Mouse (Mus musculus): ENCODE measurements around the gene Maml2.

The Maml2 gene

DNA sequence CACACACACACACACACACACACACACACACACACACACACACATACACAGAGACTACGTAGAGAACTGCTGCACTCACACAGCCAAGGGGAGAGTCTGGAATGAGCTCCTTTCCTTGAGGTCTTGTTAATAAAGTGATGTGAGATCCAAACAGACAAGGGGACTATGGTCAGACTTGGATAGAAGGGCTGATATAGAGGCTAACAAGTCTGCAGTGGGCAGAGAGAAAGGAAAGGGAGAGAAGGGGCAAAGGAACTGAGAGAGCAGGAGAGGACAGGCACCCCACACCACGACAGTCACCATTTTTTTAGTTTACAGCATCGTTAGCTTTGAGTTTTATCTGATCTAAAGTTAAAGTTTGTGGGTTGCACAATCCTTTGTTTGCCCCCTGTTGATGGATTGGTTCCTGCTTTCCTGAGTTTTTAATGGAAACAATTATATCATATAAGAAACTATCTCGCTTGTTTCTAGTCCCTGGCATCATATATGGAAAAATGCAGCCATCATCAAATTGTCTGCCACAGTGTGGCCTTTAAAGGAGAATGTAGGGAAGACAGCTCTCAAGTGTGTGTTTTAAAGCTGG, 149.0 kb downstream of the Maml2 start, which contains the start of gene Gm17571:
Gm17571 (minus strand) TSS at position 51 of the 583 bp plus-strand sequence.
- no peak for DNase-seq (ENCODE audit: low spot score)

DNA sequence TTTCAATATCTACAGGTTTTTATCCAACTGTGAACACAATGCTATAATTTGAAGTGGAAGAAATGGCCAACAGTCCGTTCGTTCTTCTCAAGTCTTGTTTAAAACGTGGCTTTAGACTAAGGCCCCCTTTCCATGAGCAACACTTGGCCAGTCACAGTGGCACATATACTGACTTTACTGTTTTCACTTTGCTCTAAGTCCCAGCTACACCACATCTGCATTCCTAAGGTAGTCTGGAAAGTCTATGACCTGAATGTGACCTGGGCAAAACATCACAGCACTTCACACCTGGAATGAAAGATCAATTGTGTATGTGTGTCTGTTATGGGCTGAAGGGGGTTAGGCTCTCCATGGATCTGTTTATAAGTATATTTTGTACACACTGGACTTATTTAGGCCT, 151.0 kb downstream of the Maml2 start:
- no peak for DNase-seq (ENCODE audit: low spot score)

DNA sequence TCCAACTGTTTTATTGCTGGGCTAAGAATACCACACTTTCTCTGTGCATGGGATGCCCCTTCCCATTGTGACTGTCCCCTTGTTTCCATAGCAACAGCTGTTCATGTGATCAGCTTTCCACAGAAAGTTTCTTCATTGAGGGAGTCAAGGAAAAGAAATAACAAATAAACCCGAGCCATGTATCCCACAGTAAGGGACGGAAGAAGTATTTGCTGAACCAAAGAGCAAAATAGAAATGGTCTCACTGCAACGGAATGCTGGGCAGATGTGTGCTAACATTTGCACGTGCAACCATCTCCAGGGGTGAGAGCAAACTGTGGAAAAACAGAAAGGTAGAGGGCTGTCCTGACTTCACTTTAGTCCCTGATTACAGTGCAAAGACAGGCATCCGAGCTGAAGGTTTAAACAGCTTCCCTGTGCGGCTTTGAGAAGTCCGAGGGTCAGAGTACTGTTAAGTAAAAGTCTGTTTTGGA, 156.9 kb downstream of the Maml2 start:
- DNase-seq (ENCODE audit: low spot score): peak; percentile 24

DNA sequence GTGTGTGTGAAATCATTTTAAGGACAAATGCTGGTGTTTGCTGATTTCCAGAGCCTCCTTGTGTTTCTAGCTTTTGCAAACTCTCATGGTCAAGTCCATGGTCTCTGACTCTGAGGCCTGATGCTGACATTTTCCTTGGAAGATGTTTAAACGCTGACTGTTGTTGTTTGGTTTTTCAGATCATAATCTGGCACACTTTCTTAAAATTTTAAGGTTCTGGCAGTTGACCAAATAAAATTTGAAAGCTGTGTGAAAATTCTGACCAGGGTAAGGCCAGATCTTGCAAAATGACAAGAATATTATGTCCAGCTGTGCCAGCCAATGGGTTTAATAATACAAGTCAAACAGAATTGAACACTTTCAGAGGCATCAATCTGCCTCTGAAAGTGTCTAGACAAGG, 157.5 kb downstream of the Maml2 start:
- no peak for DNase-seq (ENCODE audit: low spot score)

DNA sequence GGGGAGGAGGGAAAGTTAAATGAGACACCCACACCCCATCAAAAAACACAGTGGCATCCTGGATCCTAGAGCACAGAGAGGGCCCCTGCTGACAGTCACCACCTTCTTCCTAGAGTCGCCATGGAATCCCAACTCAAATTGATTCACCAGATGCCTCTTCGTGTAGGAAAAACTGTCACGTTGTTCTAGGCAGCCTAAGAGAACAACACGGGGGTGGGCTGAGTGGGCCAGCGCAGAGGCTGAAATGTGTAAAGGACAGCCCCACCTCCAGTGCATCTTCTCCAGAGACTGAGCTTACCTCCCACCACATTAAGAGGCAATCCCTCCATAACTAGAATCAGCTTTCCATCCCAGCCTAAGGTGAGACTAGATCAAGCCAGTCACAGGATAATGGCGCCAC, 160.0 kb downstream of the Maml2 start:
- no peak for DNase-seq (ENCODE audit: low spot score)

DNA sequence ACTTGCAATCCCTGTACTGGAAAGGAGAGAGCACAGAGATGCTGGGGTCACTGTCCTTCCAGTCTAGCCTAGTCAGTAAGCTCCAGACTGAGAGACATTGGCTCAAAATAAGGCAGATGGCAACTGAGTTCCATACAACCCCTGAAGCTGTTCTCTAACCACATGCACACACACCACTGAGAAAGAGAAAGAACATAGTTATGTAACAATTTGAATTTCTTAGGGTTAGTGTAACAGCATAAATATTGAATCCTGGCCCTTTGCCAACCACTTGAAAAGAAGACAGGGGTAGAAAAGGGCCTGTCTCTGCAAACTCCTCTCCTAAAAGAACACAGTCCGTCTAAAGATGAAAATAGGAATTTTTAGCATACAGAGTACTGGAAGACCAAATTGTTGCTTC, 161.6 kb downstream of the Maml2 start:
- no peak for DNase-seq (ENCODE audit: low spot score)

DNA sequence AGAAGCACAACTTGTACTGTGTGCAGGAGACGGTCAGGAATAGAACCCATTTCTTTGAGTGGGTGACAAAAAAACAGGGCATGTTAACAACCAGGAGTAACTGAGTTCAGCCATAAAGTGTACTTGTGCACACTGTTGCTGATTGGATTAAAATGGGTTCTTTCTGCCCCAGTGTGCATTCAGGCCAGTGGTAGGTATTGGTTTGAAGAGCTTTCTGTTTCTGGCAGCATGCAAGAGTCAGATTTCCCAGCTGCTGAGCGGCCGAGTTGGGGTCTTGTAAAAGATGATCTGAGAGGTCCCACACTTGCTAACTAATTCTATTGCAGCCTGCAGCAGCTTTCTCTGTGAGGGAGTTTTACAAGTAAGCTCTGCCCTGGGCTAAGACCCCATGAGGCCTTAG, 162.3 kb downstream of the Maml2 start:
- no peak for DNase-seq (ENCODE audit: low spot score)

DNA sequence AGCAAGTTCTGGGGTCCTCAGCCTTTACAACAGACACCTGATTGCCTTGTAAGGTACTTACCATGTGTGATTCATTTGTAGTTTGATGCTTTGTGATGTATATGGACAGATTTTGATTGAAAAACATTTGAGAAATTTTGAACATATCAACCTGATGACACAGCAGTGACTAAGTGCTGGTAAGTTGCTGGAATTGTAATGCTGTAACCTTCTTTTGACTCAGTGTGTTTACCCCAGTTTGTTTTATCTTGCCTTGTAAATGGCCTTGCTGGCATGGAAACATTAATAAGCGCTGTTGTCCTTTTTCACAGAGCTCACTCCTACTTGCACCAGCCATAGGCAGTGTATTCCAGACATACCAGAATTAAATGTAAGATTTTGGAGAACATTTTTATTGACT, 163.2 kb downstream of the Maml2 start:
- no peak for DNase-seq (ENCODE audit: low spot score)

DNA sequence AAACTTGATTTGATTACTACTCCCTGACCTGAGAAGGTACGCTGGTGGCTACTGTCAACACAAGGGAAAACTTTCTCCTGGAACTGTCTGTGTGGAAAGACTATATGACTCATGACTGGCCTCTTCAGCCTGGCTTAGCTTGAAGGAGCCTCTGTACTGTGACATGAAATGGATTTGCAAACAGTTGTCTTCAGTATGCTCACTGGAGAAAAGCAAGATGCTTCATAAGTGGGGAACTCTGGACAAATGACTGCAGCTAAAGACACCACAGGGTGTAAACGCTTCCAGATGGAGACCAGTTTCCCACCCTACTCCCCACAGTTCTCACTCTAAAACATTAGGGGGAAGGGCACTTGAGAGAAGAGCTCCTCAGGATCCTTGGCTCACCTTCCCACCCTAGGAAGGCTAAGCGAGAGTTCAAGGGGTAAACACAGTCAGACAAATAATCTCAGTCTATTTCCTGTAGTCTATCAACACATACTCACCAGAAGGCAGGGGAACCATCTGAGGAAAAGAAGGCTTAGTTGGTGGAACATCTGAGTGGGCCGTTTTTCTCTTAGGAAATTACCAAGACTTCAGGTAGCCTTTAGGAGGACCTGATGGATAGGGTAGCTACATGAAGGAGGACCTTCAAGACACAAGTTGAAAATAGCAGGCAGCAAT, 167.7 kb downstream of the Maml2 start:
- DNase-seq (ENCODE audit: low spot score): no peak

DNA sequence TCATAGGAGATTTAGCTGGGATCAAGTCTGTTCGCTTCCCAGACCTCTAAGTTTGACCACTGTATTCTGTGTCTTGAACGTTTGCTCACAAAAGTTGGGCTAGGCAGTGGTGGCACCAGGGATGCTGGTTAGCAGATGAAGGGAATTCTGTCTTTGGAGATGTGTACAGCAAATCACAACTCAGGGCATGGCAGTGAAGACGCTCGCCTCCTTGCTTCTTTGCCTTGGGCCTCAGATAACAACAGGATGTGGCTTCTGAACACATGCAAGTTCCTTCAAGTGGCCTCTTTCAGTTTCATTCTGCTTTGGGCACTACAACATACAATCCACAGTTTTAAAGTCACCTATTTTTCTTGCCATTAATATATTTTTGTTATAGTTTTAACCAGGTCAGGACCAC, 168.6 kb downstream of the Maml2 start:
- DNase-seq (ENCODE audit: low spot score): no peak

DNA sequence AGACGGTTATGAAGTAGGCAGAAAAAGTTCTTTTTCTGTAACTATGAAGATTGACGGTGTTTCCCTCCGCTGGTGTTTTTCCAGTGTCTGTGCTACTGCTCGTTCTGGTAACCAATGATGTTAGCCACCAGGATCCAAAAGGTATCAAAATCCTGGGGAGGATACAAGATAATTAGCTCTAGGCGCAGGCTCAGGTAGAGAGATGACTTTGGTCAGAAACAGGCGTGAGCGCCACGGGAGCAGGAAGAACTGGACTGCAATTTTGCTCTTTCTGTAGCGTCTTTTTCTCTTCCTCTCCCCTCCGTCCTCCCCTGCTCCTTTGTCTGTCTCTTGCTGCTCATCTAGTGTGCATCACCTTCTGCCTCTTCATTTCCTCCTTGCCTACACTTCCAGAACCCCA, 169.1 kb downstream of the Maml2 start:
- no peak for DNase-seq (ENCODE audit: low spot score)

DNA sequence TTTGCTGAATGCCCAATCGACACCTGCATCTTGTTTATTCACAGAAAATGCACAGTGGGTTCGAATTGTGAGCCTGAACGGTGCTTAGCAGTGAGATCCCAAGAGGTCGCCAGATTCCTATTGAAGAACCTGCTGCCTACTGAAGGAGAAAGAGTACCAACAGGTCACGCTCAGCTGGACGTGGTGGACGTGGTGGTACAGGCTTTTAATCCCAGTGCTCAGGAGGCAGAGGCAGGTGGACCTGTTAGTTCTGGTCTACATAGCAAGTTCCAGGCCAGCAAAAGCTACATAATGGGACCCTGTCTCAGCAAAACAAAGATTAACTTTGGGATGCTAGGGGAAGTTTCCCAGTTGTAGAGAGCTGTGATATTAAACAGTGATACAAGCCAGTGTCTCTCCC, 170.0 kb downstream of the Maml2 start:
- DNase-seq (ENCODE audit: low spot score): no peak

DNA sequence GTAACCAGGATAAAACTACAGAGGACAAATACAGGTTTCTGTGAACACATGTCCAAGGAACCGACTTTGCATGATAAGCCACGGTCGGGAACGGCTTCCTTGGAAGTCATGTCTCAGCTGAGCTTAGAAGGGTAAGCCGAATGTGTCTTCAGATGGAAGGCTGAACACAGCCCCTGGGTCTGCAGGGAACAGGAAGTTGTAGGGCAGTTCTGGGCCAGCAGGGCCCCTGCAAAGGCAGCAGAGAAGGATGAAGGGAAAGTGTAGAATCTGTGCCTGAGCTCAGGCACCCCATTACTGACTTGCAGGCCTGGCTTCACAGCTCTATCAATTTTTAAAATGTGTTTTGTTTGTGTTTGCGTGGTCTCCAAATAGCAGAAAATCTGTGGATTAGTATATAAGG, 171.0 kb downstream of the Maml2 start:
- no peak for DNase-seq (ENCODE audit: low spot score)

DNA sequence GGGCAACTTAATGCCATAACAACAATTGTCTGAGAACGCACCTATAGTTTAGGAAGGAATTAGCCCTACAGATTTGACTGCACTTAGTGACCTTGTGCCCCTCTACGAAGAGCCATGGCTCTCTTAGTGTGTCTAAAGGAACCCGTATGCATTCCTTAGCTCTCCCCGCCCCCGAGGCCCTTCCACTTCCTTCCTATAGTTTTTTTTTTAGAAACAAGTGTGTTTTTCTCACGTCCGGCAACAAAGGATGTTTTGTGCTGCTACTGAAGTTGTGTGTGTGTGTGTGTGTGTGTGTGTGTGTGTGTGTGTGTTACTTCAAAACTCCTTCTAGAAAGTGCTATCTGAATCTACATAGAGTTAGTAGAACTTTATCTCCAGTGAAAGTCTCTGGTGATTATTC, 172.3 kb downstream of the Maml2 start:
- no peak for DNase-seq (ENCODE audit: low spot score)

DNA sequence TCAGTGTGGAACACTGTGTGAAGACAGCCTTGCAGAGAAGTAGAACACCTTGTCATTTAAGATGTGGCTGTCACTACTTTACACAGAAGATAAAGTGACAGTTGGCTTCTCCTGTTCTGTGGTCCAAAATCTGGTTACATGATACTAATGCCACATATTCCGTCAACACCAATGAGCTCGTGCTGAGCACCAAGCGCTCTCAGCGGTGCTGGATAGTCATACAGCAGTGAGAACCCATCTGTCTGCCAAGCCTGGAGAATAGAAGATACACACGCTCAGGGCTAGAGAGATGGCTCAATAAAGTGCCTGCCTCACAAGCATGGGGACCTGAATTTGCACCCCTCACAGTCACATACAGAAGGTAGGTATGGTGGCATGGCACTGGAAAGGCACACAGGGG, 177.2 kb downstream of the Maml2 start:
- DNase-seq (ENCODE audit: low spot score): no peak

DNA sequence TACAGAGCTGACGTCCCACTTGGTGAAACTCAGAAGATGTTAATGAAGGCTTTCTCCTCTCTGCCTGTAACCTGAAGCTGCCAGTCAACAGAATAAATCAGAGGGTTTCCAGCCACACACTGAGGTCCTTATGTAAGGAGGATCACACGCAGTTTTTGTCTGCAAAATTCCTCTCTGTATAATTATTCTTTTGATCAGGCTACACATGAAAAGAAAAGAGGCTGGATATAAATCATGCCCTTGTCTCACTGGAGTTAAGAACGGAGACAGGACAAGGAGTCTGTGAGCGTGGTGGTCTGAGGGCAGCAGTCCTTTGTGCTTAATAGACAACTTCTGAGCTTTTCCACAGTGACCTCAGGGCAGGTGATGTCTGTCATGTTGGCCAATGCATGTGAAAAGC, 181.5 kb downstream of the Maml2 start:
- DNase-seq (ENCODE audit: low spot score): no peak

DNA sequence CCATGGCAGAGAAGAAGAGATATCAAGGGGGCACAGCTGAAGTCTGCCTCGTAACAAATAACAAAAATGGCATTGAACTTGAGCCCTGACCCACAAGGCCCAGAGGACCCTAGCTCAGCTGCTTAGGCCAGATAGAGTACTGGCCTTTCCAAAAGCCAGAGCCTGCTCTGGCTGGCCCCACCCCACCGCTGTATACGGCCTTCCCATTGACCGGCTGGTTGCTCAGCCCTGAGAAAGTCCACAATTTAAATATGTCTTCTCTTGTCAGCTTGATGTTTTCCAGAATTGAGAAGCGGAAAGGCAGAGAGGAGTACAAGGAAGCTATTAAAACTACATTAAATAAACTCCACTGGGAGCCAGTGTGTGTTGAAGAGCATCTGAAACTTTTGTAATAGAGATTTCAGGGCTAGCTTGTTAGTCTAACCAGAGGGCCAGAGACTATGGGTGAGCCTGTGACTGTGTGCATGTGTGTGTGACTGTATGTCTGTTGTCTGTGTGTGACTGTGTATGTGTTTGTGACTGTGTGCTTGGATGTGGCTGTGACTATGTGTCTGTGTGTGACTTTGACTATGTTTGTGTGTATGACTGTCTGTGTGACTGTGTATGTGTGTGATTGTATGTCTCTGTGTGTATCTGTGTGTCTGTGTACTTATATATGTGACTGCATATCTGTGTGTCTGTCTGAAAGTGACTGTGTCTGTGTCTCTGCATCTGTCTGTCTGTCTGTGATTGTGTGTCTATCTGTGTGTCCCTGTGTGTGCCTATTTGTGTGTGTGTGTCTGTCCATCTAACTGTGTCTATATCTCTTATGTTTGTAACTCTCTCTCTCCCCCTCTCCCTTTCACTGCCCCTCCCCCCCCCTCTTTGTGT, 185.7 kb downstream of the Maml2 start:
- DNase-seq (ENCODE audit: low spot score): peak; percentile 40

DNA sequence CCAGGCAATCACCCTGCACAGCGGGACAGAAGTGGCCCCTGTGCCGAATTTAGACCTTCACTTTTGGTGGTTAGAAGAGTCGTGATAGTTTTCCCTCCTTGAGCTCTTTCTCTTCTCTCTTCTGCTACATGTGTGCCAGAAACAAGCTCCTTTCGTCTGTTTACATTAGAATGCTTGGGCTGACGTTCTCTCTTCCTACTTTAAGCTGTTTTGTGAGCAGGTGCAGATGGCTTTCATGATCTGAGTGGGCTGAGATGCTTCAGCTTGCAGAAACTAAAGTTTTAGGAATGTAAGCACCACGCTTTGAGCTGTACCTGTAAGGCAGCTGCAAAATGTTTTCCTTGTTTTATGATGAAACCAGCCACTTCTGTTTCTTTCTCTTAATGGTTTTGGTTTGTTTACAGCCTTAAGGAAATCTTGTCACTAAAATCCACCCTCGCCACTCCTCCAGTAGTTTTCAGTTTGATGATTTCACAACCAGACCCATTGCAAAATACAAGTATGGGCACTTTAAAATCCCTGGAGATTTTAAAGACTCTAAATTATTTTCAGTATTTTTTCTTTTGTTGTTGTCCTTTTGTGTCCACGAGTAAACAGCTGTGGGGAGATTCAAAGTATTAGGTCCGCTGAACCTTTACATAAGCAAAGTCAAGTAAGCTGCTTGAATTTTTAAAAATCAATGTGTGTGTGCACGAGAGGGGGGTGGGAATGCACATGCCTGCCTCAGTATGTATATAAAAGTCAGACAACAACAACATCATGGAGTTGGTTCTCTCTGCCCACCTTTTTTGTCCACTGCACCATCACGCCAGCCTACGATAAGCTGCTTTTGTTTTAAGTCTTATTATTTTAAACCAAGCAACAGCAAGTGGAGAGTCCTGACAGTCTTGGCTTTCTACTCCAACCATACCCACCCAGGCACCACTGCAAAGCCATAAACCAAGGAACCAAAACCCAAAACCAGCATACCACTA, 186.8 kb downstream of the Maml2 start:
- no peak for DNase-seq (ENCODE audit: low spot score)

DNA sequence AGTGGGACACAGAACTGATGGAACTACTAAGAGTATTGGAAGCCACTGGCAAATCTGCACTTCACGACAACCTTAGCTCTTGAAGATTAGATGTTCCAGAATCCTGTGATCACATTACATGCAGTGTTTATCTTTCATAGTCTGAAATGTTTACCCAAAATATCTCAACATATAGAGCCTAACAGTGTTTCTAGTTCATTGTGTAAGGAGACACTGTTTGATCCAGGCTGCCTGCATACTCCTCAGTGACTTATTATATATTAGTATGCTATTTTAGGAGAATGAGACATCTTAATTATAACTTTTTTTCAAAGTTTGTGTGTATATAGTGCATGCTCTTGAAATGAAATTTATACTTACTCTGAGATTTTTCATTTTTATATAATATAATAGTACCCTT, 188.2 kb downstream of the Maml2 start:
- DNase-seq (ENCODE audit: low spot score): no peak

DNA sequence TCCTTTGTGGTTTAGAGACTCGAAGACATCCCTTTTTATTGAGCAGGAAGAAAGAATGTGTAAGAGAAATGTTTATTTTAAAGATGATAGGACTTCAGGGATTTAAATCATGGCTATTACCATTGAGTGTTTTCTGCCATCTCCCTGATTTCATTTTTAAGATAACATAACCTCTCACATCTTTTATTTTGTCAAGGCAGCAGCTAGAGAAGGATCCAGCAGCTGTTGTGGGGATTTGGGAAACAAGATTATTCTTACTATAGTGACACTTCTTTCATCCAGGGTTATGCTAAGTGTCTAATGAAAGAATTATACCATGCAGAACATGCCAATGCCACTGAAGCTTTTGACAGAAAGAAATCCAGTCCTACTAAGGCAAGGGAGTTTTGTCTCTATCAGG, 193.3 kb downstream of the Maml2 start:
- DNase-seq (ENCODE audit: low spot score): no peak

DNA sequence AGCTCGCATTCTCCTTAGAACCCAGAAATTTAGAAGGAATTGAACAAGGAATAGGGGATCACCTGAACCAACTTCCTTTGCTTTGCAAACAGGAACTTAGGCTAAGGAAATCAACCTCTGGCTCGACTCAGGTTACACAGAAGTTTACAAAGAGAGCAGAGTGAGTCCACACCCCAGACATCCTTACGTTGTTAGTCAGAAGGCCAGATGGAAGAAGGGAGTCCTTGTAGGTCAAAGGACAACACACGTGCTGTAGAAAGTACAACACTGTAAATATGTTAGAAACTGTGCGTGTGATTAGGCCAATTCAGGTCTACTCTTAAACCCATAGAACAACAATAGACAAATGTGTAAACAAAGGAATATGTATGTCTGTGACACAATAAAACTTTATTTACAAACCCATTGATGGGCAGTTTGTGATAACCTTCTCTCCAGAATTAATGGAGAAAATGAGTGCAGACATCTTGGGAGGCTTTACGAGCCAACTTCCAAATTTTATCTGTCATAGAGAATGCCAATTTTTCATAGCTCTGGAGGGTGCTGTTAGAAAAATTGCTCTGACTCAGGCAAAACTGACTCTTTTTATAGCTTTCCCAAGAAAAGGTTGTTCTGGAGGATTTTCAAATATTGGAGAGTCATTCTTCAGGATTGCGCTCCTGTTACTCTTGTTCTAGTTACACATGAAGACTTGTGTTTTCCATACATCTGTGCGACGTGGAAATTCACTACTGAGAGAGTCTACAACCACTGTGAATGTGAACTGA, 194.3 kb downstream of the Maml2 start:
- DNase-seq (ENCODE audit: low spot score): no peak

All from yolk sac, embryonic 10.5 days (tissue).